ENCODE assay signal across 10 mouse cellular contexts in genomic region chr11:67010430-67010829, GRCm38 (mm10). TPM values are rescaled to one million over a fixed set of nuclear protein-coding genes. Genes with fewer than 3 reads are reported as not detected.
DNase-seq lines count a peak whose midpoint lies in the region; ATAC-seq and TF ChIP-seq lines count a peak whose summit lies in the region.
"Had no signal": no experiment of that assay in that cellular context is flagged by ENCODE, and none has a peak within 500 bp of the region (broad histone marks: within the 10 kb centered on the region; RNA-seq: fewer than 3 reads in every experiment).

No protein-coding gene starts in this region.

- in situ Hi-C loops in ES-E14 (cut with MboI; ENCODE audit: low sequenced_read_pairs in 2 of 2, unreplicated experiment in 2 of 2), result no loop called here

- no peak overlapping the region for H3K4me3 ChIP-seq in kidney, embryonic 14.5 days (ENCODE audit: low read length)
- H3K4me3 ChIP-seq in ES-E14 (ENCODE audit: insufficient read depth in 1 of 2, low read depth in 1 of 2, low read length in 2 of 2, poor library complexity in 1 of 2, severe bottlenecking in 1 of 2), result peak overlapping the region; percentile 22 to 23; a peak in 3 of 4 replicates
- H3K4me3 ChIP-seq in embryonic facial prominence, embryonic 12.5 days, result no peak overlapping the region
- H3K4me3 ChIP-seq in limb, embryonic 14.5 days (replicated peaks; ENCODE audit: low read length), result no peak overlapping the region
- H3K4me3 ChIP-seq: stomach, embryonic 15.5 days had no signal

- ATAC-seq in kidney, embryonic 14.5 days (ENCODE audit: low FRiP score, low TSS enrichment), result no peak
- ATAC-seq in embryonic facial prominence, embryonic 12.5 days (ENCODE audit: insufficient number of reproducible peaks, insufficient read depth, low FRiP score, low TSS enrichment), result no peak
- no peak for ATAC-seq in limb, embryonic 14.5 days (ENCODE audit: low FRiP score, low read depth)

- H3K27me3 ChIP-seq in kidney, embryonic 14.5 days (ENCODE audit: control insufficient read depth, insufficient read depth, low read length), result no peaks in the 10 kb centered on the region
- no peaks in the 10 kb centered on the region for H3K27me3 ChIP-seq in embryonic facial prominence, embryonic 12.5 days
- no peaks in the 10 kb centered on the region for H3K27me3 ChIP-seq in limb, embryonic 14.5 days (ENCODE audit: control insufficient read depth, insufficient read depth, low read length)
- H3K27me3 ChIP-seq: stomach, embryonic 15.5 days had no signal

- no peak overlapping the region for H3K27ac ChIP-seq in kidney, embryonic 14.5 days (ENCODE audit: low read depth, low read length)
- peak overlapping the region; percentile 91 for H3K27ac ChIP-seq in ES-E14 (ENCODE audit: insufficient read depth, low read depth, low read length, poor library complexity, severe bottlenecking)
- 0 out of 2 replicates have a peak overlapping the region, but pooled peaks have one; percentile 41 for H3K27ac ChIP-seq in embryonic facial prominence, embryonic 12.5 days
- no peak overlapping the region for H3K27ac ChIP-seq in limb, embryonic 14.5 days (replicated peaks; ENCODE audit: low read depth, low read length)
- H3K27ac ChIP-seq: stomach, embryonic 15.5 days had no signal

- 4% methylated on average over 8 of the region's 8 CpGs for WGBS in kidney, embryonic 14.5 days
- 4% methylated on average over 8 of the region's 8 CpGs for WGBS in embryonic facial prominence, embryonic 12.5 days
- 5% methylated on average over 8 of the region's 8 CpGs for WGBS in limb, embryonic 14.5 days

- no peaks in the 10 kb centered on the region for H3K9me3 ChIP-seq in kidney, embryonic 14.5 days (ENCODE audit: control insufficient read depth, low read length)
- 0 out of 2 replicates have a peak, but pooled peaks cover 2% of the 10 kb centered on the region for H3K9me3 ChIP-seq in ES-E14 (ENCODE audit: control insufficient read depth, insufficient read depth, low read depth, low read length)
- no peaks in the 10 kb centered on the region for H3K9me3 ChIP-seq in embryonic facial prominence, embryonic 12.5 days
- no peaks in the 10 kb centered on the region for H3K9me3 ChIP-seq in limb, embryonic 14.5 days (ENCODE audit: control insufficient read depth, low read length)
- H3K9me3 ChIP-seq: stomach, embryonic 15.5 days had no signal

- no peak for TF ChIP-seq POLR2A in limb, embryonic 14.5 days (IDR thresholded peaks at IDR 0.05; ENCODE audit: borderline replicate concordance, extremely low read depth, insufficient read depth, insufficient read length)

- no peak for DNase-seq in kidney, adult 8-10 months
- DNase-seq in ES-E14 (ENCODE audit: low read depth, low spot score), result no peak
- DNase-seq in limb, embryonic 14.5 days (ENCODE audit: low spot score), result peak; percentile 60
- DNase-seq in B cell, adult 2 months, result no peak
- no peak for DNase-seq in spleen, adult 18-20 months
- no peak for DNase-seq in spleen, adult 12 weeks (ENCODE audit: low spot score)

- H3K4me1 ChIP-seq in kidney, embryonic 14.5 days (ENCODE audit: control insufficient read depth, insufficient read depth, low read length), result 0 out of 2 replicates have a peak, but pooled peaks cover 3% of the 10 kb centered on the region
- H3K4me1 ChIP-seq in ES-E14 (ENCODE audit: control insufficient read depth in 2 of 2, insufficient read depth in 2 of 2, low read length in 2 of 2, poor library complexity in 1 of 2), result peaks cover 22 to 30% of the 10 kb centered on the region in 2 experiments
- H3K4me1 ChIP-seq in embryonic facial prominence, embryonic 12.5 days, result peaks cover 16% of the 10 kb centered on the region
- H3K4me1 ChIP-seq in limb, embryonic 14.5 days (ENCODE audit: control insufficient read depth, insufficient read depth, low read length), result peaks cover 4% of the 10 kb centered on the region; the same call in 1 of the 2 replicates
- H3K4me1 ChIP-seq: stomach, embryonic 15.5 days had no signal

- no peak overlapping the region for H3K4me2 ChIP-seq in kidney, embryonic 14.5 days (replicated peaks; ENCODE audit: low read depth, low read length)
- H3K4me2 ChIP-seq in embryonic facial prominence, embryonic 12.5 days (replicated peaks), result 0 out of 2 replicates have a peak overlapping the region, but pooled peaks have one; percentile 4
- H3K4me2 ChIP-seq in limb, embryonic 14.5 days (replicated peaks; ENCODE audit: low read depth, low read length, severe bottlenecking), result 0 out of 2 replicates have a peak overlapping the region, but pooled peaks have one; percentile 19
- H3K4me2 ChIP-seq: stomach, embryonic 15.5 days had no signal

- peak overlapping the region; percentile 12; the same call in 1 of the 2 replicates for H3K9ac ChIP-seq in kidney, embryonic 14.5 days (ENCODE audit: low read depth, low read length)
- peak overlapping the region; percentile 50; the same call in 1 of the 2 replicates for H3K9ac ChIP-seq in ES-E14 (ENCODE audit: insufficient read depth, low read depth, low read length, poor library complexity, severe bottlenecking)
- no peak overlapping the region for H3K9ac ChIP-seq in embryonic facial prominence, embryonic 12.5 days
- H3K9ac ChIP-seq in limb, embryonic 14.5 days (ENCODE audit: low read depth, low read length, severe bottlenecking), result no peak overlapping the region
- H3K9ac ChIP-seq: stomach, embryonic 15.5 days had no signal

- no peaks in the 10 kb centered on the region for H3K36me3 ChIP-seq in kidney, embryonic 14.5 days (ENCODE audit: control insufficient read depth, insufficient read depth, low read length)
- no peaks in the 10 kb centered on the region for H3K36me3 ChIP-seq in ES-E14 (ENCODE audit: control insufficient read depth, insufficient read depth, low read length, poor library complexity, severe bottlenecking)
- H3K36me3 ChIP-seq in embryonic facial prominence, embryonic 12.5 days, result no peaks in the 10 kb centered on the region
- H3K36me3 ChIP-seq in limb, embryonic 14.5 days (ENCODE audit: control insufficient read depth, insufficient read depth, low read length), result no peaks in the 10 kb centered on the region
- H3K36me3 ChIP-seq: stomach, embryonic 15.5 days had no signal

TF ChIP-seq in ES-E14, 5 proteins besides CTCF, POLR2A, EP300 and RAD21:
- TF ChIP-seq CHD2 (IDR thresholded peaks at IDR 0.05; ENCODE audit: low read depth, low read length) (no peak), HCFC1 (IDR thresholded peaks at IDR 0.05; ENCODE audit: borderline replicate concordance, insufficient read depth, low read length) (no peak), MAFK (IDR thresholded peaks at IDR 0.05; ENCODE audit: insufficient read depth, low read depth, low read length) (no peak), ZNF384 (IDR thresholded peaks at IDR 0.05; ENCODE audit: low read depth, low read length) (no peak), ZC3H11A (IDR thresholded peaks at IDR 0.05; ENCODE audit: borderline replicate concordance, low read depth, low read length) (no peak)

RNA-seq across cellular contexts. Expression of gene Tmem220, which starts 14.5 kb away (rescaled TPM):
- polyA plus RNA-seq in kidney, embryonic 14.5 days (2014; fragmentation: Nextera tagmentation; extraction: Ambion mirVana), result 1.7 TPM in 2 replicates
- total RNA-seq in ES-E14 (2012; rRNA removed), result 1.6 and 2.3 TPM in 2 replicates
- 1.0 and 1.8 TPM in 2 replicates for polyA plus RNA-seq in embryonic facial prominence, embryonic 12.5 days (2016; fragmentation: Nextera tagmentation; extraction: Ambion mirVana)
- 1.6 and 1.7 TPM in 2 replicates for polyA plus RNA-seq in limb, embryonic 14.5 days (2012; rRNA removed)
- 0.82 and 1.2 TPM in 2 replicates for polyA plus RNA-seq in limb, embryonic 14.5 days (2014; fragmentation: Nextera tagmentation; extraction: Ambion mirVana)

RNA-seq across cellular contexts. Expression of gene Adprm, which starts 42.0 kb away (rescaled TPM):
- polyA plus RNA-seq in kidney, embryonic 14.5 days (2014; fragmentation: Nextera tagmentation; extraction: Ambion mirVana), result 27.0 and 27.7 TPM in 2 replicates
- 25.4 and 27.3 TPM in 2 replicates for total RNA-seq in ES-E14 (2012; rRNA removed)
- polyA plus RNA-seq in embryonic facial prominence, embryonic 12.5 days (2016; fragmentation: Nextera tagmentation; extraction: Ambion mirVana), result 34.8 and 44.2 TPM in 2 replicates
- polyA plus RNA-seq in limb, embryonic 14.5 days (2012; rRNA removed), result 34.0 and 34.3 TPM in 2 replicates
- 33.3 and 38.1 TPM in 2 replicates for polyA plus RNA-seq in limb, embryonic 14.5 days (2014; fragmentation: Nextera tagmentation; extraction: Ambion mirVana)

RNA-seq across cellular contexts. Expression of gene Sco1, which starts 42.0 kb away (rescaled TPM):
- polyA plus RNA-seq in kidney, embryonic 14.5 days (2014; fragmentation: Nextera tagmentation; extraction: Ambion mirVana), result 11.8 and 19.2 TPM in 2 replicates
- total RNA-seq in ES-E14 (2012; rRNA removed), result 33.6 and 35.9 TPM in 2 replicates
- 20.7 and 23.5 TPM in 2 replicates for polyA plus RNA-seq in embryonic facial prominence, embryonic 12.5 days (2016; fragmentation: Nextera tagmentation; extraction: Ambion mirVana)
- 7.5 and 8.8 TPM in 2 replicates for polyA plus RNA-seq in limb, embryonic 14.5 days (2012; rRNA removed)
- 14.8 and 15.8 TPM in 2 replicates for polyA plus RNA-seq in limb, embryonic 14.5 days (2014; fragmentation: Nextera tagmentation; extraction: Ambion mirVana)

RNA-seq across cellular contexts. Expression of gene Tmem238l, which starts 54.0 kb away (rescaled TPM):
- not detected in 2 replicates for polyA plus RNA-seq in kidney, embryonic 14.5 days (2014; fragmentation: Nextera tagmentation; extraction: Ambion mirVana)
- total RNA-seq in ES-E14 (2012; rRNA removed), result not detected in 2 replicates
- polyA plus RNA-seq in embryonic facial prominence, embryonic 12.5 days (2016; fragmentation: Nextera tagmentation; extraction: Ambion mirVana), result not detected in 2 replicates
- not detected in 2 replicates for polyA plus RNA-seq in limb, embryonic 14.5 days (2012; rRNA removed)
- not detected in 2 replicates for polyA plus RNA-seq in limb, embryonic 14.5 days (2014; fragmentation: Nextera tagmentation; extraction: Ambion mirVana)
- total RNA-seq: left cerebral cortex, postnatal 25 days had no signal

Comparison
In these comparisons a context has a peak if more than half of its experiments do, and no peak if none do; other contexts are left out.
1. H3K27ac ChIP-seq: peak in ES-E14 (single experiment) and embryonic facial prominence, embryonic 12.5 days (single experiment); none in kidney, embryonic 14.5 days (single experiment) and limb, embryonic 14.5 days (single experiment).
2. H3K4me3 ChIP-seq: peak in ES-E14 (2 of 2); none in kidney, embryonic 14.5 days (single experiment), embryonic facial prominence, embryonic 12.5 days (single experiment) and limb, embryonic 14.5 days (single experiment).
3. H3K9ac ChIP-seq: peak in kidney, embryonic 14.5 days (single experiment) and ES-E14 (single experiment); none in embryonic facial prominence, embryonic 12.5 days (single experiment) and limb, embryonic 14.5 days (single experiment).